Mouse (Mus musculus) heart, embryonic 11.5 days (tissue): ENCODE measurements around the gene Nkpd1. TPM values are rescaled to one million over a fixed set of nuclear protein-coding genes. Genes with fewer than 3 reads are reported as not detected.

Experiments
- ATAC-seq: fragments of 200-750 bp; cut with Nextera tagmentation; replicated peaks from 2 replicates; pipeline ENCODE4 v1.8.0; 2017; ENCODE audit warnings: moderate library complexity; ENCODE audit not compliant: insufficient number of reproducible peaks, low FRiP score, low TSS enrichment
- H3K27ac ChIP-seq: fragments of 300-500 bp; sonication (generic); 2 replicates; pipeline ENCODE4 v1.5.1; 2014; ENCODE audit warnings: mild to moderate bottlenecking, low read depth, low read length
- H3K27me3 ChIP-seq: fragments of 300-500 bp; sonication (generic); 2 replicates; pipeline ENCODE4 v1.6.1; 2014; ENCODE audit warnings: mild to moderate bottlenecking, low read length, mixed read lengths; ENCODE audit not compliant: control insufficient read depth, insufficient read depth
- H3K36me3 ChIP-seq: fragments of 300-500 bp; sonication (generic); 2 replicates; pipeline ENCODE4 v1.6.1; 2014; ENCODE audit warnings: mild to moderate bottlenecking, low read length, moderate library complexity, mixed read lengths; ENCODE audit not compliant: control insufficient read depth, insufficient read depth
- H3K4me1 ChIP-seq: fragments of 300-500 bp; sonication (generic); 2 replicates; pipeline ENCODE4 v1.6.1; 2014; ENCODE audit warnings: low read length; ENCODE audit not compliant: control insufficient read depth, insufficient read depth
- H3K4me2 ChIP-seq: fragments of 300-500 bp; sonication (generic); 2 replicates; pipeline ENCODE4 v1.6.1; 2014; ENCODE audit warnings: mild to moderate bottlenecking, moderate library complexity
- H3K4me3 ChIP-seq: fragments of 300-500 bp; sonication (generic); 2 replicates; pipeline ENCODE4 v1.5.1; 2014; ENCODE audit warnings: low read depth, low read length
- H3K9ac ChIP-seq: fragments of 300-500 bp; sonication (generic); 2 replicates; pipeline ENCODE4 v1.6.1; 2014; ENCODE audit warnings: mild to moderate bottlenecking, low read depth, low read length, moderate library complexity
- H3K9me3 ChIP-seq: fragments of 300-500 bp; sonication (generic); replicated peaks from 2 replicates; pipeline ENCODE4 v1.6.1; 2016; ENCODE audit warnings: low read length; ENCODE audit not compliant: control insufficient read depth
- WGBS: fragments of 180-500 bp; shearing (Covaris S2); extraction: QIAGEN DNeasy Blood & Tissue Kit; methylation state at CpG from one replicate; pipeline ENCODE4 v1.1.7; 2014; ENCODE audit not compliant: insufficient replicate concordance; 5-methylcytosine and 5-hydroxymethylcytosine counted together
- polyA plus RNA-seq: library from polyadenylated mRNA; unstranded; fragments of >200 nt; fragmentation: Nextera tagmentation; extraction: Ambion mirVana; gene quantifications from 2 replicates; pipeline ENCODE4 v1.2.1, GENCODE M21; 2014

Gene Nkpd1
- polyA plus RNA-seq, 1 experiment from 2014 or later = not detected

DNA sequence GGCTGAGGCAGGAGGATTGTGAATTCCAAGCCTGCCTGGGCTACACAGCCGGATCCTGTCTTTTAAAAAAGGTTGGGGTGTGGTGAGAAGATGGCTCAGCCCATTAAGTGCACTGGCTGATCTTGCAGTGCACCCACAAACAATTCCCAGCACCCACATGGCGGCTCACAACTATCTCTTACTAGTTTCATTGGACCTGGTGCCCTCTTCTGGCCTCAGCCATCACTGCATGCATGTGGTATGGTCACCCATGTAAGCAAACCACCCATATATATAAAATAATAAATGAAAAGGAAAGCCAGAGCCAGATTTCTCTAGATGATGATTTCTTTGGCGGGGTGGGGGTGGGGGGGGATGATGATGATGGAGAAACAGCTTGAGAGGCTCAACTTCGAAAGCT is 46.8 kb downstream of the Nkpd1 start:
- H3K9ac ChIP-seq = no peak overlapping the region

DNA sequence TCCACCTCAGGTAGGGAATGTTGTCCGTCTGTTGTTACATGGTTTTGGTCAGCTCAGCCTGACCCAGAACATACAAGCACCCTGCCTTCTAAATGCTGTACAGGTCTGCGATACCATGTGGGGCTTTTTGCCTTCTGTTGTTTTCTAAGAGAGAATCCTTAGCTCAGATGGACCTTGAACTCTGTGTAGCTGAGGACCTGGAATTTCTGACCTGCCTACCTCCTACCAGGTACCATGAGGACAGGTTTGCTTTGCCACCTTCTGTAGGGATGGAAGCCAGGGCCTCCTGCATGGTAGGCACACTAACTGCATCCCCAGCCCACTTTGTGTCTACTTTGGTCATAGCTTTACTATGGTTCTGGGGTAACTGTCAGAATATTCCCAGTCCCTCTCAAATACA is 48.2 kb downstream of the Nkpd1 start:
- H3K27me3 ChIP-seq = no peaks in the 10 kb centered on the region
- no peak for ATAC-seq
- WGBS = 94% methylated on average over 2 of the region's 2 CpGs
- H3K9me3 ChIP-seq = peaks cover 3% of the 10 kb centered on the region; the same call in 1 of the 2 replicates
- peaks cover 30% of the 10 kb centered on the region for H3K36me3 ChIP-seq
- peaks cover 11% of the 10 kb centered on the region for H3K4me1 ChIP-seq
- H3K4me2 ChIP-seq = no peak overlapping the region
- no peak overlapping the region for H3K27ac ChIP-seq
- H3K4me3 ChIP-seq = no peak overlapping the region
- no peak overlapping the region for H3K9ac ChIP-seq

More for the DNA sequence above, 46.8 kb downstream of the Nkpd1 start:
- Histone ChIP-seq H3K9me3 (peaks cover 3% of the 10 kb centered on the region; the same call in 1 of the 2 replicates), H3K27me3 (no peaks in the 10 kb centered on the region), H3K4me3 (no peak overlapping the region), H3K36me3 (peaks cover 25% of the 10 kb centered on the region), H3K27ac (peak overlapping the region; percentile 62; the same call in 1 of the 2 replicates), H3K4me1 (peaks cover 24% of the 10 kb centered on the region), H3K4me2 (no peak overlapping the region)
- no peak for ATAC-seq
- WGBS = 87% methylated on average over 4 of the region's 4 CpGs

DNA sequence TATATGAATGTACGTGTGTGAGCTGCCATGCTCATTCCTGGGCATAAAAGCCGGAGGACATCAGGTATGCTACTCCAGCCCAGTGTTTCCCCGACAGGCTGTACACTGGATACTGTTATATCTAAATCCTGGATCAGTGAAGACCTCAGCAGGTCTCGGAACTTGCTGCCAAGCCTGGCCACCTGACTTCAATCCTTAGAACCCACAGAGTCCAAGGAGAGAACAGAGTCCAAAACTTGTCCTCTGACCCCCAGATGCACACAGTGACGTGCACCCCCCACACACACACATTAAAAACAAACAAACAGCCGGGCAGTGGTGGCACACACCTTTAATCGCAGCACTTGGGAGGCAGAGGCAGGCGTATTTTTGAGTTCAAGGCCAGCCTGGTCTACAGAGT is 49.8 kb downstream of the Nkpd1 start:
- H3K27me3 ChIP-seq = no peaks in the 10 kb centered on the region
- H3K36me3 ChIP-seq = peaks cover 30% of the 10 kb centered on the region
- WGBS = 88% methylated on average over 8 of the region's 8 CpGs

DNA sequence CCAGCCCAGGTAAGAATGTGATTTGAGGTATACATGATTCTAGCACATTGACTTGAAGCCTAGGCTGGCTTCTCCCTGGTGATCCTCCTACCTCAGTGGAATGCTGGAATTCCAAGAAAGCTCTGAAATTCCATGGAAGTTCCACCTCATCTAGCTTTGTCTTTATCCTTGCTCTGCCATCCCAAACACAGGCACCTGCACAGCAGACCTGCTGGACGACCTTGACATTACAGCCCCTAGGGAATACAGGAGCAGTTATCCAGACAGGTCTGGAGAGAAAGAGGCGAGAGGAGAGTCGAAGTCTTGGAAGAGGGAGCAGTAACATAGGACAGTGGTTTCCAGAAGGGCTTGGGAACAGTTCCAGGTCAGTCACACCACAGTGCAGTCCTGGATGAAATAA is 52.0 kb downstream of the Nkpd1 start:
- ATAC-seq = no peak
- Histone ChIP-seq H3K9me3 (no peaks in the 10 kb centered on the region), H3K4me1 (peaks cover 12% of the 10 kb centered on the region), H3K27me3 (no peaks in the 10 kb centered on the region; the same call in 1 of the 2 replicates), H3K4me2 (no peak overlapping the region), H3K27ac (no peak overlapping the region), H3K36me3 (peaks cover 24% of the 10 kb centered on the region), H3K4me3 (no peak overlapping the region), H3K9ac (no peak overlapping the region)
- 78% methylated on average over 3 of the region's 3 CpGs for WGBS

More for the DNA sequence above, 49.8 kb downstream of the Nkpd1 start:
- H3K27ac ChIP-seq = no peak overlapping the region
- no peak overlapping the region for H3K9ac ChIP-seq
- no peak overlapping the region for H3K4me3 ChIP-seq
- peaks cover 3% of the 10 kb centered on the region; the same call in 1 of the 2 replicates for H3K9me3 ChIP-seq
- no peak overlapping the region for H3K4me2 ChIP-seq
- H3K4me1 ChIP-seq = peaks cover 16% of the 10 kb centered on the region
- ATAC-seq = no peak

DNA sequence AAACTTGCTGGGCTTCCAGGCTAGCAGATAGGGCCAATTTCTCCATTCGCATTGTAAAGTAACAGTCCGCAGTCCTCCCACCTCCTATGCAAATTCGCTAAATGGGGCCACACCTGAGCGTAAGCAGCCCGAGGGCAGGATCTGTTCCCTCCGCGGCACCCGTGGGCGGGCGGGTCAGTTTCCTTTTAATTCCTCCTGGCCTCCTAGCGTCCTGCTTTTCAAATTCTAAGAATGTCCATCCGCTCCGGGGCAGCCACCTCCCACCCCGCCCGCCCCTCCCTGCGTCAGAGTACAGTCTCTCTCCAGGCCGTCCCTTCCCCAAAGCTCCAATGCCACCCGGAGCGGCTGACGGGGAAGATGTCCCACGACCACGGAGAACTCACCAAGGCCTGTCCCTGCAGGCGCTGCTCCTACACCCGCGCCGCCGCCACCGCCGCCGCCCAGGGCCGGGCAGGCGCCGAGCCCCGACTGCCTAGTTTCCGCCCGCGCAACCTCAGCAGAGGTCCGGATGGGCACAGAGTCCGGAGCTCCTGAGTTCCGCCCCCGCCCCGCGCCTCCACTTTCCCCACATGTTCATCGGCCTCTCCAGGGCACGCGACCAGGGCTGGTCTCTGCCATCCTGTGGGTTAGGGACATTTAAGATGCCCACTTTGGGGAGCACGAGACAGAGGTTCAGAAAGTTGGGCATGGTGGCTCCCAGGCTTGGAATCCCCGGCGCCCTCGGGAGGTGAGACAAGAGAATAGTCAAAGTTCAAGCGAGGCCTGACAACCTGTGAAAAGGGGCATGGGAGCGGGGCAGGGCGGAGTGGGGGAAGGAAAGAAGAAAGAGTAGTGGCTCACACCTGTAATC is 55.5 kb downstream of the Nkpd1 start:
- Histone ChIP-seq H3K36me3 (peaks cover 11% of the 10 kb centered on the region), H3K4me1 (peaks cover 21% of the 10 kb centered on the region), H3K4me2 (peak overlapping the region; percentile 68), H3K9me3 (no peaks in the 10 kb centered on the region), H3K4me3 (peak overlapping the region; percentile 85), H3K27ac (peak overlapping the region; percentile 92), H3K9ac (peak overlapping the region; percentile 88), H3K27me3 (peaks cover 27% of the 10 kb centered on the region)
- 1% methylated on average over 53 of the region's 53 CpGs for WGBS
- peak; percentile 80 for ATAC-seq

DNA sequence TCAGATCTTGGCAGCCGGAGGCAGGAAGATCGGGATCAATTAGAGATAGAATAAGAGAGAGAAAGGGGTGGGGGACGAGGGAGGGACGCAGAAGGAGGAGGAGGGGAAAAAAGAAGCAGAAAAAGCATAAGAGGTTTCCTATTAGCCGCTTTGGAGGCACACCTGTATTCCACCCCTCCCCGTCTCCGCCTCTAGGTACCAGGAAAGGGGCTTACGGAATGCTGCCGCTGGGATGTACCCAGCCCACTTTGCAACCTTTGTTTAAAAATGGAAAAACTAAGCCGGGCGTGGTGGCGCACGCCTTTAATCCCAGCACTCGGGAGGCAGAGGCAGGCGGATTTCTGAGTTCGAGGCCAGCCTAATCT is 56.1 kb downstream of the Nkpd1 start:
- H3K9ac ChIP-seq = peak overlapping the region; percentile 88
- H3K4me3 ChIP-seq = peak overlapping the region; percentile 85
- H3K27ac ChIP-seq = peak overlapping the region; percentile 92; the same call in 1 of the 2 replicates
- WGBS = 18% methylated on average over 16 of the region's 16 CpGs
- H3K4me1 ChIP-seq = peaks cover 21% of the 10 kb centered on the region
- peak overlapping the region; percentile 68 for H3K4me2 ChIP-seq
- H3K27me3 ChIP-seq = peaks cover 33% of the 10 kb centered on the region
- no peaks in the 10 kb centered on the region for H3K9me3 ChIP-seq
- H3K36me3 ChIP-seq = peaks cover 8% of the 10 kb centered on the region
- ATAC-seq = no peak

Other genes starting within 250 kb of the Nkpd1 start
- gene Vasp, start 246.0 kb upstream of the Nkpd1 start, polyA plus RNA-seq = 61.9 and 102 TPM in 2 replicates
- 0.34 TPM in 1 of 2 replicates, not detected in the other for gene Ppm1n, start 237.8 kb upstream of the Nkpd1 start, polyA plus RNA-seq
- gene Rtn2, start 235.2 kb upstream of the Nkpd1 start, polyA plus RNA-seq = 25.3 and 31.2 TPM in 2 replicates
- 0.11 and 0.17 TPM in 2 replicates for gene Fosb, start 207.8 kb upstream of the Nkpd1 start, polyA plus RNA-seq
- 72.5 and 74.5 TPM in 2 replicates for gene Ercc1, start 173.1 kb upstream of the Nkpd1 start, polyA plus RNA-seq
- gene Cd3eap, start 158.4 kb upstream of the Nkpd1 start, polyA plus RNA-seq = 17.6 and 18.9 TPM in 2 replicates
- gene Ppp1r13l, start 158.1 kb upstream of the Nkpd1 start, polyA plus RNA-seq = 12.4 and 17.6 TPM in 2 replicates
- gene Ercc2, start 135.8 kb upstream of the Nkpd1 start, polyA plus RNA-seq = 6.1 and 6.6 TPM in 2 replicates
- gene Klc3, start 113.7 kb upstream of the Nkpd1 start, polyA plus RNA-seq = 2.2 and 3.7 TPM in 2 replicates
- 11.0 and 13.3 TPM in 2 replicates for gene Ckm, start 113.1 kb upstream of the Nkpd1 start, polyA plus RNA-seq
- 8.0 and 9.7 TPM in 2 replicates for gene Mark4, start 59.0 kb upstream of the Nkpd1 start, polyA plus RNA-seq
- 2.2 and 2.7 TPM in 2 replicates for gene Exoc3l2, start 54.5 kb upstream of the Nkpd1 start, polyA plus RNA-seq
- 1.2 TPM in 2 replicates for gene Bloc1s3, start 9.5 kb upstream of the Nkpd1 start, polyA plus RNA-seq
- 77.0 and 79.0 TPM in 2 replicates for gene Trappc6a, start 9.4 kb upstream of the Nkpd1 start, polyA plus RNA-seq
- gene Ppp1r37, start 45.2 kb downstream of the Nkpd1 start, polyA plus RNA-seq = 2.3 and 5.2 TPM in 2 replicates
- gene Zfp296, start 59.4 kb downstream of the Nkpd1 start, polyA plus RNA-seq = 0.30 TPM in 1 of 2 replicates, not detected in the other
- gene Gemin7, start 59.8 kb downstream of the Nkpd1 start, polyA plus RNA-seq = 141 and 157 TPM in 2 replicates
- gene Clasrp, start 86.6 kb downstream of the Nkpd1 start, polyA plus RNA-seq = 33.2 and 34.3 TPM in 2 replicates
- 3.3 and 3.7 TPM in 2 replicates for gene Relb, start 111.6 kb downstream of the Nkpd1 start, polyA plus RNA-seq
- 86.8 and 89.4 TPM in 2 replicates for gene Clptm1, start 147.2 kb downstream of the Nkpd1 start, polyA plus RNA-seq
- 4.9 TPM in 1 of 2 replicates, not detected in the other for gene Apoc2, start 160.1 kb downstream of the Nkpd1 start, polyA plus RNA-seq
- gene Gm44805, start 163.6 kb downstream of the Nkpd1 start, polyA plus RNA-seq = 1.2 TPM in 1 of 2 replicates, not detected in the other
- 0.34 TPM in 1 of 2 replicates, not detected in the other for gene Apoc4, start 163.6 kb downstream of the Nkpd1 start, polyA plus RNA-seq
- gene Apoc1, start 174.8 kb downstream of the Nkpd1 start, polyA plus RNA-seq = 6.9 and 10.8 TPM in 2 replicates
- 357 and 371 TPM in 2 replicates for gene Apoe, start 181.3 kb downstream of the Nkpd1 start, polyA plus RNA-seq
- 142 and 154 TPM in 2 replicates for gene Tomm40, start 197.6 kb downstream of the Nkpd1 start, polyA plus RNA-seq
- gene Nectin2, start 232.6 kb downstream of the Nkpd1 start, polyA plus RNA-seq = 87.0 and 100 TPM in 2 replicates